Mouse (Mus musculus): ENCODE measurements at regions not wholly inside any gene's neighbourhood (a gene's known extent, or its start where the extent isn't known, plus 50 kb on each side); places are given as distances from the start of the nearest gene placed in this dataset.

DNA sequence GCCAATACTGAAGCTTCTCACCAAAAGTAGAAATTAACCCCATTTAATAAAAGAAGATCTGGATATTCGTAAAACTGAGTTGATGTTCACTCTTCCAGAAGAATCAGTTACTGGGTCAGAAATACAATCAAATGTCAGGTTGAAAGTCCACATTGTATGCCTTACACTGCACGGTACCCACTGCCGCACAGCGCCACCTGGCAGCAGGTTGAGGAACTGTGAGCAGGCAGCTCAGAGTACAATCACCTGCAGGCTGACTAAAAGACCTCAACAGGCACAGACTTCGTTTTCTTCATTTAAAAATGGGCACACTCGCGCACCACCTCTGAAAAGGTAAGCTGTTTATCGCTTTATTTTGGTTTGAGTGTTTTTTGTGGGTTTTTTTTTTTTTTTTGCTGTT, 341.8 kb upstream of the Mms22l start:
- Histone ChIP-seq H3K36me3 (replicated peaks; ENCODE audit: control insufficient read depth, insufficient read depth) (no peaks in the 10 kb centered on the region), H3K27ac (no peak overlapping the region), H3K27me3 (ENCODE audit: control insufficient read depth, insufficient read depth, low read length) (no peaks in the 10 kb centered on the region), H3K9ac (no peak overlapping the region), H3K4me1 (replicated peaks; ENCODE audit: control insufficient read depth, insufficient read depth, low read length) (no peaks in the 10 kb centered on the region), H3K4me2 (replicated peaks) (no peak overlapping the region), H3K4me3 (replicated peaks; ENCODE audit: low read length) (no peak overlapping the region), H3K9me3 (ENCODE audit: control insufficient read depth, low read length) (no peaks in the 10 kb centered on the region)
- peak; percentile 88 for ATAC-seq (ENCODE audit: low FRiP score)
- DNase-seq (ENCODE audit: low spot score): peak; percentile 76
- WGBS: 17% methylated on average over 8 of the region's 8 CpGs

GRCm38 (mm10) chr4:24173750-24174149, 322.5 kb upstream of the Mms22l start:
- H3K4me3 ChIP-seq (replicated peaks; ENCODE audit: low read length): no peak overlapping the region
- DNase-seq (ENCODE audit: low spot score) (no peak), ATAC-seq (ENCODE audit: low FRiP score) (no peak)
- H3K4me1 ChIP-seq (replicated peaks; ENCODE audit: control insufficient read depth, insufficient read depth, low read length): no peaks in the 10 kb centered on the region
- no peak overlapping the region for H3K9ac ChIP-seq
- WGBS: 40% methylated on average over 2 of the region's 2 CpGs
- H3K36me3 ChIP-seq (replicated peaks; ENCODE audit: control insufficient read depth, insufficient read depth): no peaks in the 10 kb centered on the region
- H3K27ac ChIP-seq: no peak overlapping the region
- no peaks in the 10 kb centered on the region for H3K9me3 ChIP-seq (ENCODE audit: control insufficient read depth, low read length)
- H3K4me2 ChIP-seq (replicated peaks): no peak overlapping the region
- no peaks in the 10 kb centered on the region for H3K27me3 ChIP-seq (ENCODE audit: control insufficient read depth, insufficient read depth, low read length)

- Histone ChIP-seq H3K4me3 (replicated peaks; ENCODE audit: low read length) (no peak overlapping the region), H3K4me2 (replicated peaks) (no peak overlapping the region), H3K27me3 (ENCODE audit: control insufficient read depth, insufficient read depth, low read length) (no peaks in the 10 kb centered on the region), H3K4me1 (replicated peaks; ENCODE audit: control insufficient read depth, insufficient read depth, low read length) (no peaks in the 10 kb centered on the region), H3K36me3 (replicated peaks; ENCODE audit: control insufficient read depth, insufficient read depth) (no peaks in the 10 kb centered on the region), H3K9me3 (ENCODE audit: control insufficient read depth, low read length) (no peaks in the 10 kb centered on the region), H3K9ac (no peak overlapping the region), H3K27ac (no peak overlapping the region)
- peak; percentile 21; the same call in 1 of the 2 replicates for ATAC-seq (ENCODE audit: low FRiP score)
- WGBS: 48% methylated on average over 10 of the region's 10 CpGs
- no peak for DNase-seq (ENCODE audit: low spot score)
These were observed 282.8 kb upstream of the Mms22l start for GRCm38 (mm10) chr4:24213262-24214036.

DNA sequence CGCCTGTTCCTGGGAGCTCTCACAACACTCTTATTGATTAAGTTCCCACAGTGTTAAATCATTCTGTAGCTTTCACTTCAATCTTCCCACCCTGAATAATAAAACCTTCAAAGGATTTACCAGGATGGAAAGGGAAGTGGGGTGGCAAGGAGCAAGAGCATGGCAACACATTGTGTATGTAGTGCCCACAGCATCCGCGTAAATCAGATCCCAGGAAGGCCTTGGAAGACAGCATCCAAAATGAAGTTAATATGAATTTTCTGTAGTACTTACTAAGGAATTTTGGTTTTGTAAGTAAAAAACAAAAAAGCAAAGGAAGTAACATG, 282.3 kb upstream of the Mms22l start:
- Histone ChIP-seq H3K4me1 (replicated peaks; ENCODE audit: control insufficient read depth, insufficient read depth, low read length) (no peaks in the 10 kb centered on the region), H3K27me3 (ENCODE audit: control insufficient read depth, insufficient read depth, low read length) (no peaks in the 10 kb centered on the region), H3K9me3 (ENCODE audit: control insufficient read depth, low read length) (no peaks in the 10 kb centered on the region), H3K9ac (no peak overlapping the region), H3K27ac (no peak overlapping the region), H3K4me3 (replicated peaks; ENCODE audit: low read length) (no peak overlapping the region), H3K36me3 (replicated peaks; ENCODE audit: control insufficient read depth, insufficient read depth) (no peaks in the 10 kb centered on the region), H3K4me2 (replicated peaks) (no peak overlapping the region)
- 41% methylated on average over 3 of the region's 3 CpGs for WGBS
- DNase-seq (ENCODE audit: low spot score): no peak
- no peak for ATAC-seq (ENCODE audit: low FRiP score)

DNA sequence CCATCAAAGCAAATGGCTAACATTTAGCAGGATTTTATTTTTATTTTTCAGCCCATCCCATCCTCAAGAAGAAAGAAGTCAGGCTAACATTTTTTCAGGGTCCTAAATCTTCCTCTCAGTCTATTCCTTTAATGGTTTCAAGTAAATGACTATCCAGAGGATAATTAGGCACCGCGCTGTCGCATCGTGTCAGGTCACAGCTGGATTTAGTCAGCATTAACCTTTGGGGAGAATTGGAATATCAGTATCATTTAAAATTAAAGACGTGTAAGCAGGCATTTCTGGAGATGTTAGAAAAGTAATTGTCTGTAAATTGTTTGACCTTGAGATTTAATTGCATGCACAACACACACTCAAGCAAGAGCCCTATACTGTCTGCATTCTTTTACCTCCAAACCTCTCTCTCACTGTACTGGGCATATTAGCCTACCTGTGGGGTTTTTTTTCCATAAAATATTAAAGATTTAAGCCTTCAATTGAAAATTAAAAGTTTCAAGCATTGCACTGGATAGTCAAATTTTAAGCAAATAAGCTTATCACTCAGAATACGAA, 277.8 kb upstream of the Mms22l start:
- 0 out of 2 replicates have a peak, but pooled peaks have one; percentile 28 for ATAC-seq (ENCODE audit: low FRiP score)
- 52% methylated on average over 6 of the region's 6 CpGs for WGBS
- no peaks in the 10 kb centered on the region for H3K27me3 ChIP-seq (ENCODE audit: control insufficient read depth, insufficient read depth, low read length)

DNA sequence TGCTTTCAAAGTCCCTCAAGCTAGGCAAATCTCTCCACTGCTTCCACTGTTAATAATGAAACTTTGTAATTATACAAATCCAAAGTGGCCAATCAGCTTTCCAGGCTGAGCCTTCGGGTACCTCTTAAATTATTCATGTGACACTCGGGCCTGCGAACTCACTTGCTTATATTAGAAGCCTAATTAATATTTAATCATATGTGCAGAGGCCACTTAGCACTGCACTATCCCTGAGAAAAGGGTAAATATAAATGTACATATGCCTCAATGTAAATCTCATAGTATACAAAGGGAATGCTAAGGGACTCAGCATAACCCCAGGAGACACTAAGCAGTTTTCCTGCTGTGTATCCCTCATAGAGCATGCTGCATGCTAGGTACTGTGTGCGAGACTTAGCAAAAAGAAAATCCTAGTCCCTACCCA, 277.2 kb upstream of the Mms22l start:
- no peaks in the 10 kb centered on the region for H3K36me3 ChIP-seq (replicated peaks; ENCODE audit: control insufficient read depth, insufficient read depth)
- no peak overlapping the region for H3K9ac ChIP-seq
- no peak for DNase-seq (ENCODE audit: low spot score)
- H3K27me3 ChIP-seq (ENCODE audit: control insufficient read depth, insufficient read depth, low read length): no peaks in the 10 kb centered on the region
- no peaks in the 10 kb centered on the region for H3K9me3 ChIP-seq (ENCODE audit: control insufficient read depth, low read length)
- 35% methylated on average over 4 of the region's 4 CpGs for WGBS
- H3K27ac ChIP-seq: no peak overlapping the region
- no peak overlapping the region for H3K4me3 ChIP-seq (replicated peaks; ENCODE audit: low read length)
- peak; percentile 65 for ATAC-seq (ENCODE audit: low FRiP score)
- H3K4me1 ChIP-seq (replicated peaks; ENCODE audit: control insufficient read depth, insufficient read depth, low read length): no peaks in the 10 kb centered on the region
- no peak overlapping the region for H3K4me2 ChIP-seq (replicated peaks)

More for the DNA sequence above, 277.8 kb upstream of the Mms22l start:
- Histone ChIP-seq H3K9me3 (ENCODE audit: control insufficient read depth, low read length) (no peaks in the 10 kb centered on the region), H3K27ac (no peak overlapping the region), H3K9ac (no peak overlapping the region), H3K4me2 (replicated peaks) (no peak overlapping the region), H3K4me1 (replicated peaks; ENCODE audit: control insufficient read depth, insufficient read depth, low read length) (no peaks in the 10 kb centered on the region), H3K36me3 (replicated peaks; ENCODE audit: control insufficient read depth, insufficient read depth) (no peaks in the 10 kb centered on the region), H3K4me3 (replicated peaks; ENCODE audit: low read length) (no peak overlapping the region)
- DNase-seq (ENCODE audit: low spot score): no peak

- H3K9ac ChIP-seq: no peak overlapping the region
- 76% methylated on average over 3 of the region's 3 CpGs for WGBS
- DNase-seq (ENCODE audit: low spot score) (no peak), ATAC-seq (ENCODE audit: low FRiP score) (no peak)
- no peak overlapping the region for H3K27ac ChIP-seq
- H3K4me3 ChIP-seq (replicated peaks; ENCODE audit: low read length): no peak overlapping the region
- H3K4me1 ChIP-seq (replicated peaks; ENCODE audit: control insufficient read depth, insufficient read depth, low read length): no peaks in the 10 kb centered on the region
- no peak overlapping the region for H3K4me2 ChIP-seq (replicated peaks)
- no peaks in the 10 kb centered on the region for H3K36me3 ChIP-seq (replicated peaks; ENCODE audit: control insufficient read depth, insufficient read depth)
- no peaks in the 10 kb centered on the region for H3K27me3 ChIP-seq (ENCODE audit: control insufficient read depth, insufficient read depth, low read length)
- H3K9me3 ChIP-seq (ENCODE audit: control insufficient read depth, low read length): no peaks in the 10 kb centered on the region
These were observed 276.7 kb upstream of the Mms22l start for GRCm38 (mm10) chr4:24219583-24219982.

GRCm38 (mm10) chr4:24245124-24245523, 251.1 kb upstream of the Mms22l start:
- Histone ChIP-seq H3K4me1 (replicated peaks; ENCODE audit: control insufficient read depth, insufficient read depth, low read length) (no peaks in the 10 kb centered on the region), H3K9me3 (ENCODE audit: control insufficient read depth, low read length) (no peaks in the 10 kb centered on the region), H3K9ac (no peak overlapping the region), H3K4me2 (replicated peaks) (no peak overlapping the region), H3K27me3 (ENCODE audit: control insufficient read depth, insufficient read depth, low read length) (no peaks in the 10 kb centered on the region), H3K36me3 (replicated peaks; ENCODE audit: control insufficient read depth, insufficient read depth) (no peaks in the 10 kb centered on the region), H3K27ac (no peak overlapping the region), H3K4me3 (replicated peaks; ENCODE audit: low read length) (no peak overlapping the region)
- WGBS: 39% methylated on average over 6 of the region's 6 CpGs
- DNase-seq (ENCODE audit: low spot score): no peak
- no peak for ATAC-seq (ENCODE audit: low FRiP score)

DNA sequence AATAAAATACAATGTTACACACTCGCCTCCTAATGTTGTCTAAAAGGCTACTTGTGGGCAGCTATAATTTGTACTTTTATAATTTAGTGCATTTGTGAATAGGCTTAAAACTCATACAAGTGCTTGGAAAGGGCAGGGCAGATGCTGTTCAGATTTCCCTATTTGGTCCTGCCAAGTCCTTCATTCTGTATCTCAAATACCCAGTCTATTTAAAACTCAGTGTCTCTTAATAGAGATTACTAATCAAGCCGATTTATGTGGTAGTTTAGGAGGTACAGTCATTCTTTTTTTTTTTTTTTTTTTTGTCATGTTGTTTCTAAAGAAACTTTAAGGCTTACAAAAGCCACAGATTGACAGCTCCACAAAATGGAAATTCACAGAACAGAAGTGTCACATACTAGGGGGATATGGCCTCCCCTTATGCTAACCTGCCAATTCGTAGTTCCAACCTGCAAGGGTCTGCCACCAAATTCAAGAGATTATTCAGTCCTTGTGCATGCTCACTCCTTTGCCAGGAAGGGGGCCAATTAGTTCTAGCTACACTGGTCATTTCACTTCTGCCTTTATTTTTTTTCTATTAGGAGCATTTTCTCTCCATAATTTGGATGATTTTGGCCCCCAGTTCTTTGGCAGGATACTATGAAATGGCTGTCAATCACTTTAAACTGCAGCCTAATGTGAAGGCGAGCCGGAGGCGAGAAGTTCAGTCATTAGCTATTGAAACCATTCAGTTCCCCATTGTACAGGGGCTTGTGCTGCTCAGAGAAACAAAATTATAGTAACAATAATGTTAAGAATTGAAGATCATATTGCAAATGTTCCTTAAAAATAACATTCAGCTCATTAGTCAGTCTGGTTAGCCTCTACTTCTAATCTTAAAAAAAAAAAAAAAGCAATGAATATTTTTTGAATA, 247.9 kb upstream of the Mms22l start:
- H3K9ac ChIP-seq: no peak overlapping the region
- H3K9me3 ChIP-seq (ENCODE audit: control insufficient read depth, low read length): no peaks in the 10 kb centered on the region
- no peak for DNase-seq (ENCODE audit: low spot score)
- no peaks in the 10 kb centered on the region for H3K36me3 ChIP-seq (replicated peaks; ENCODE audit: control insufficient read depth, insufficient read depth)
- H3K27me3 ChIP-seq (ENCODE audit: control insufficient read depth, insufficient read depth, low read length): no peaks in the 10 kb centered on the region
- no peak overlapping the region for H3K4me2 ChIP-seq (replicated peaks)
- H3K4me1 ChIP-seq (replicated peaks; ENCODE audit: control insufficient read depth, insufficient read depth, low read length): no peaks in the 10 kb centered on the region
- WGBS: 54% methylated on average over 6 of the region's 6 CpGs
- no peak overlapping the region for H3K4me3 ChIP-seq (replicated peaks; ENCODE audit: low read length)
- ATAC-seq (ENCODE audit: low FRiP score): no peak
- no peak overlapping the region for H3K27ac ChIP-seq
